Mouse (Mus musculus): Measurements from ENCODE around the gene Mrpl43. TPM values are rescaled to one million over a fixed set of nuclear protein-coding genes. Genes with fewer than 3 reads are reported as not detected.
A peak's percentile ranks its signal among the peaks of the same experiment; 100 is the strongest.

Mrpl43 gene
- polyA plus RNA-seq, 1 experiment from 2014 or later: 64.9 TPM

DNA sequence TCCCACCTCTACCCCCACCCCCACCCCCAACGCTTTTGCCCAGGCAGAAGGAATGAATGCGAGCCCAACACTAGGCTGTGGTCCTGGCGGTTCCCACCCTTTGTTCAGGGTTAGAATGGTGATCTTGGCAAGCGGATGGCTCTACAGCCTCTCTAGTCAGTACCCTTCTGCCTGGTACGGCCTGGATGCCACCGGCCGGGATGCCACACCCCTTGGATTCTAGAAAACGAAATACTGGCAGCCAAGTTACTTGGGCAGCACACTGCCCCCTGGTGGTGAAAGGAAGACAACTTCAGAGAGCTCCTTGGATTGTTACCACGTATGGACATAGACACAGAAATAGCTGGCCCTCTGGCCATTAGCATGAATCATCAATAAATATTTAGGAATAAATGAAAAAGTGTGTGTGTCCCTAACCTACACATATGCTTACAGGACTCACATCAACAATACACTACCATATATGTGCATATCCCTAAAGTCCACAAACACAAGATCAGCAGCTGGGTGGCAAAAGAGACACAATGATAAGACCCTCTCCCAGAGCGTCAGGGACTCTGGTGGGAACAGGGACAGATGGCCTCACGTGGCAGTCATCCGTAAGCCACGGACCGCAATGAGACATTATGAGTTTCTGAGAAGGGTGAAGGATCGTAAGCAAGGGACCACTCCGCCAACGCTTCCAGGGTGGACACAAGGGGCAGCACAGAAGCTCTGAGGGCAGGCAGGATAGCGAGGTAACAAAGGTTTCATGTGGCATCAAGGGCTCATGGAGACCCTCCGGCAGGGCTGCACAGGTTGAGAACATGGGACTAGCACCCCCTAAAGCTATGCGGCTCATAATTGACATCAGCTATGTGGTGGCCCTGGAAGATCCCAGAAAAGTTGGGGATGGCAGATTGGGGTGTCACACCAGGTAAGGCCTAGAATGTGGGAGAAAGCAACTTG is 24.8 kb upstream of the Mrpl43 start:
- Histone ChIP-seq H3K27me3 (ENCODE audit: control insufficient read depth, insufficient read depth, low read length) (no peaks in the 10 kb centered on the region), H3K9me3 (replicated peaks; ENCODE audit: control insufficient read depth, low read length) (no peaks in the 10 kb centered on the region), H3K27ac (ENCODE audit: low read length) (peak overlapping the region; percentile 49; the same call in 1 of the 2 replicates), H3K9ac (ENCODE audit: low read length) (peak overlapping the region; percentile 44; the same call in 1 of the 2 replicates), H3K4me3 (replicated peaks; ENCODE audit: low read length) (no peak overlapping the region), H3K4me1 (ENCODE audit: control insufficient read depth, insufficient read depth, low read length) (peaks cover 28% of the 10 kb centered on the region), H3K36me3 (ENCODE audit: control insufficient read depth, insufficient read depth, low read length) (peaks cover 12% of the 10 kb centered on the region), H3K4me2 (ENCODE audit: low read depth, low read length) (peak overlapping the region; percentile 59)
- no peak for ATAC-seq (ENCODE audit: insufficient read depth, low FRiP score)
- WGBS: 42% methylated on average over 20 of the region's 20 CpGs

DNA sequence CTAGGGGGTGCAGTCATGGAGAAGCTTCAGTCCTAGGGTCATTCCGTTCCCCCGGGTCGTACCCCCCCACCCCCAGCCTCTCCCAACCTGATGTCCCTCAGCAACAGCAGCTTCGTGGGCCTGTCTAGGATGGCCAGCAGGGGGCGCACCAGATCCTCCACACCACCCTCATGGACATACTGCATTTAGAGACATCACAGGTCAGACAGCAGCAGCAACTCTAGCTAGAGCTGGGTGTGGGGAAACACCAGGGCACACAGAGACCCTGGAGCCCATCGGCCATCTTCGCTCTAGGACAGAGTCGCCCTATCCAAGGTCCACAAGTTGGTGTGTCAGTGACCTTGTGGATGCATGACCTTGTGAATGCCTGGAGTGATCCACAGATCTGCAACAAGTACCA is 23.9 kb upstream of the Mrpl43 start:
- 39% methylated on average over 8 of the region's 8 CpGs for WGBS
- Histone ChIP-seq H3K9me3 (replicated peaks; ENCODE audit: control insufficient read depth, low read length) (no peaks in the 10 kb centered on the region), H3K27me3 (ENCODE audit: control insufficient read depth, insufficient read depth, low read length) (no peaks in the 10 kb centered on the region), H3K4me1 (ENCODE audit: control insufficient read depth, insufficient read depth, low read length) (peaks cover 28% of the 10 kb centered on the region), H3K27ac (ENCODE audit: low read length) (no peak overlapping the region), H3K4me3 (replicated peaks; ENCODE audit: low read length) (no peak overlapping the region), H3K9ac (ENCODE audit: low read length) (no peak overlapping the region), H3K4me2 (ENCODE audit: low read depth, low read length) (no peak overlapping the region), H3K36me3 (ENCODE audit: control insufficient read depth, insufficient read depth, low read length) (peaks cover 19% of the 10 kb centered on the region)
- ATAC-seq (ENCODE audit: insufficient read depth, low FRiP score): no peak

GRCm38 (mm10) chr19:45029571-45029970 is 23.3 kb upstream of the Mrpl43 start:
- Histone ChIP-seq H3K27me3 (ENCODE audit: control insufficient read depth, insufficient read depth, low read length) (no peaks in the 10 kb centered on the region), H3K4me1 (ENCODE audit: control insufficient read depth, insufficient read depth, low read length) (peaks cover 28% of the 10 kb centered on the region), H3K27ac (ENCODE audit: low read length) (no peak overlapping the region), H3K4me3 (replicated peaks; ENCODE audit: low read length) (no peak overlapping the region), H3K36me3 (ENCODE audit: control insufficient read depth, insufficient read depth, low read length) (peaks cover 19% of the 10 kb centered on the region), H3K4me2 (ENCODE audit: low read depth, low read length) (no peak overlapping the region), H3K9me3 (replicated peaks; ENCODE audit: control insufficient read depth, low read length) (no peaks in the 10 kb centered on the region), H3K9ac (ENCODE audit: low read length) (no peak overlapping the region)
- ATAC-seq (ENCODE audit: insufficient read depth, low FRiP score): no peak
- 45% methylated on average over 9 of the region's 9 CpGs for WGBS

GRCm38 (mm10) chr19:45028746-45029145 is 22.5 kb upstream of the Mrpl43 start:
- no peak overlapping the region for H3K4me2 ChIP-seq (ENCODE audit: low read depth, low read length)
- H3K9ac ChIP-seq (ENCODE audit: low read length): no peak overlapping the region
- peaks cover 28% of the 10 kb centered on the region for H3K4me1 ChIP-seq (ENCODE audit: control insufficient read depth, insufficient read depth, low read length)
- no peak overlapping the region for H3K4me3 ChIP-seq (replicated peaks; ENCODE audit: low read length)
- no peak overlapping the region for H3K27ac ChIP-seq (ENCODE audit: low read length)
- H3K36me3 ChIP-seq (ENCODE audit: control insufficient read depth, insufficient read depth, low read length): peaks cover 25% of the 10 kb centered on the region
- no peaks in the 10 kb centered on the region for H3K27me3 ChIP-seq (ENCODE audit: control insufficient read depth, insufficient read depth, low read length)
- ATAC-seq (ENCODE audit: insufficient read depth, low FRiP score): no peak
- H3K9me3 ChIP-seq (replicated peaks; ENCODE audit: control insufficient read depth, low read length): no peaks in the 10 kb centered on the region
- 58% methylated on average over 19 of the region's 19 CpGs for WGBS

DNA sequence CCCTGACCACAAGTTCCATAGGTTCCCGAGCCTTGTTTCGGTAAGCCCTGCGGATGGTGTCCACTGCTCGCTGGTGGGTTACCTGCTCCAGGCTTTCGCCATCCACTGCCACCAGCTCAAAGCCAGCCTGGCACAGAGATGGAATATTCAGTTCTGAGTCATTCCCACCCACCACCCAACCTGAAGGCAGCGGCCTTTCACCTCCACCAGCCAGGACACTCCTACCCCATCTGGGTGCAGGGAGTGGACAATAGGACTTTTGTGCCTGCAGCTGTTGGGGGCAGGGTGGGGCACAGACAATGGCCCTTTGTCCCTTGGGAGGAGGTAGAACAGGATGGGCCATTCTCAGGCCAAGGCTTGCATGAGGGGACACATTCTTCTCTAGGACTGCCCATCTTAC is 21.6 kb upstream of the Mrpl43 start:
- Histone ChIP-seq H3K4me3 (replicated peaks; ENCODE audit: low read length) (no peak overlapping the region), H3K36me3 (ENCODE audit: control insufficient read depth, insufficient read depth, low read length) (peaks cover 29% of the 10 kb centered on the region), H3K4me2 (ENCODE audit: low read depth, low read length) (no peak overlapping the region), H3K27me3 (ENCODE audit: control insufficient read depth, insufficient read depth, low read length) (no peaks in the 10 kb centered on the region), H3K27ac (ENCODE audit: low read length) (no peak overlapping the region), H3K4me1 (ENCODE audit: control insufficient read depth, insufficient read depth, low read length) (peaks cover 28% of the 10 kb centered on the region), H3K9me3 (replicated peaks; ENCODE audit: control insufficient read depth, low read length) (no peaks in the 10 kb centered on the region), H3K9ac (ENCODE audit: low read length) (no peak overlapping the region)
- peak; percentile 22; the same call in 1 of the 2 replicates for ATAC-seq (ENCODE audit: insufficient read depth, low FRiP score)
- 85% methylated on average over 6 of the region's 6 CpGs for WGBS

DNA sequence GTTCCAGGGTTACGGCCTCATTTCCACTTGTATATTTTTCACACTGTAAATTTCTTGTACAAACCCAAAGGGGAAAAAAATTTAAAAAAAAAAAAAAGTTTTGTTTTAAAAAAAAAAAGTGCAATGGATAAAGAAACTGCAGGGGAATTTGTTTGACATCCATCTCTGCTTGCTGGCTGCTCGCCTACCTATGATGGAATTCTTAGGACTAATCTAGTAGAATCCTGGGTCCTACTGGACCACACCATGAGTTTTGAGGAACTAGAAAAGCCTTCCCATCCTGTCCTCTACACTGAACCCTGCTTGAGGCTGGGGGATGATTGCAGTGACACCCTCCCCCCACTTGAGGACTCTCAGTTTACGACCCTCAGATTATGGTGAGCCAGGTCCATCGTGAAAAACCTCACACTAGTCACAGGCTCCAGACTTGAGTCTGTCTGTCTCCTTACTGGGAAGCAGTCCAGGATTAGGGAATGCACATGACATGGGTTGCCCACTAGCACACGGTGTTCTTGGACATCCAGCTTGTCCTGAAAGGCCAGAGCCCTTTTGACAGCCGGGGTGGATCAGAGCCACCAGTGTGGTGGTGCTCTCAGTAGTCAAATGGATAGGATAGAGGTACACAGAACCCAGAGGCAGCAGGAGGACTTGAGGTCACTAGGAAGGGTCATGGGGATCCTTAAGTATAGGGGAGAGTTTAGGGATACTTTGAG is 20.9 kb upstream of the Mrpl43 start:
- Histone ChIP-seq H3K27me3 (ENCODE audit: control insufficient read depth, insufficient read depth, low read length) (no peaks in the 10 kb centered on the region), H3K4me1 (ENCODE audit: control insufficient read depth, insufficient read depth, low read length) (peaks cover 23% of the 10 kb centered on the region), H3K27ac (ENCODE audit: low read length) (no peak overlapping the region), H3K4me3 (replicated peaks; ENCODE audit: low read length) (no peak overlapping the region), H3K9ac (ENCODE audit: low read length) (no peak overlapping the region), H3K36me3 (ENCODE audit: control insufficient read depth, insufficient read depth, low read length) (peaks cover 29% of the 10 kb centered on the region), H3K4me2 (ENCODE audit: low read depth, low read length) (no peak overlapping the region), H3K9me3 (replicated peaks; ENCODE audit: control insufficient read depth, low read length) (no peaks in the 10 kb centered on the region)
- 65% methylated on average over 6 of the region's 6 CpGs for WGBS
- ATAC-seq (ENCODE audit: insufficient read depth, low FRiP score): no peak

- WGBS: 91% methylated on average over 37 of the region's 37 CpGs
- no peak overlapping the region for H3K4me2 ChIP-seq (ENCODE audit: low read depth, low read length)
Observed at GRCm38 (mm10) chr19:45025937-45026568, 19.8 kb upstream of the Mrpl43 start.

DNA sequence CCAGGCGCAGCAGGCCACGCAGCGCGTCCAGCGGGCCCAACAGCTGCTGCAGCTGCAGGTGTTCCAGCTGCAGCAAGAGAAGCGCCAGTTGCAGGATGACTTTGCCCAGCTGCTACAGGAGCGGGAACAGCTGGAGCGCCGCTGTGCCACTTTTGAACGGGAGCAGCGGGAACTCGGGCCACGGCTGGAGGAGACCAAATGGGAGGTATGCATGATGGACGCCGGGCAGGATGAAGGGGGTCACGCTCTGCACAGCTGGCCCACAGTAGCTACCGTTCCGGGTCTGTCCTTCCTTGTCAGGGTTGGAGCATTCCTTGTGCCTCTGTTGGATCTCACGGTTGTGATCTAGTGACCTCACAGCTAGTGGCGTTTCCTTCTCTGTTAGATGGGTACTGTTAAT is 18.5 kb upstream of the Mrpl43 start:
- Histone ChIP-seq H3K4me3 (replicated peaks; ENCODE audit: low read length) (no peak overlapping the region), H3K4me1 (ENCODE audit: control insufficient read depth, insufficient read depth, low read length) (peaks cover 27% of the 10 kb centered on the region), H3K9ac (ENCODE audit: low read length) (no peak overlapping the region), H3K27ac (ENCODE audit: low read length) (no peak overlapping the region), H3K9me3 (replicated peaks; ENCODE audit: control insufficient read depth, low read length) (no peaks in the 10 kb centered on the region), H3K4me2 (ENCODE audit: low read depth, low read length) (no peak overlapping the region), H3K27me3 (ENCODE audit: control insufficient read depth, insufficient read depth, low read length) (no peaks in the 10 kb centered on the region), H3K36me3 (ENCODE audit: control insufficient read depth, insufficient read depth, low read length) (peaks cover 32% of the 10 kb centered on the region)
- no peak for ATAC-seq (ENCODE audit: insufficient read depth, low FRiP score)
- WGBS: 84% methylated on average over 20 of the region's 20 CpGs

More at GRCm38 (mm10) chr19:45025937-45026568, 19.8 kb upstream of the Mrpl43 start:
- Histone ChIP-seq H3K4me1 (ENCODE audit: control insufficient read depth, insufficient read depth, low read length) (peaks cover 23% of the 10 kb centered on the region), H3K4me3 (replicated peaks; ENCODE audit: low read length) (no peak overlapping the region), H3K27ac (ENCODE audit: low read length) (no peak overlapping the region), H3K9ac (ENCODE audit: low read length) (no peak overlapping the region), H3K36me3 (ENCODE audit: control insufficient read depth, insufficient read depth, low read length) (peaks cover 32% of the 10 kb centered on the region), H3K9me3 (replicated peaks; ENCODE audit: control insufficient read depth, low read length) (no peaks in the 10 kb centered on the region), H3K27me3 (ENCODE audit: control insufficient read depth, insufficient read depth, low read length) (no peaks in the 10 kb centered on the region)
- ATAC-seq (ENCODE audit: insufficient read depth, low FRiP score): no peak

- Histone ChIP-seq H3K9ac (ENCODE audit: low read length) (no peak overlapping the region), H3K27ac (ENCODE audit: low read length) (no peak overlapping the region), H3K4me2 (ENCODE audit: low read depth, low read length) (no peak overlapping the region), H3K4me1 (ENCODE audit: control insufficient read depth, insufficient read depth, low read length) (peaks cover 35% of the 10 kb centered on the region), H3K27me3 (ENCODE audit: control insufficient read depth, insufficient read depth, low read length) (no peaks in the 10 kb centered on the region), H3K4me3 (replicated peaks; ENCODE audit: low read length) (no peak overlapping the region), H3K9me3 (replicated peaks; ENCODE audit: control insufficient read depth, low read length) (no peaks in the 10 kb centered on the region), H3K36me3 (ENCODE audit: control insufficient read depth, insufficient read depth, low read length) (peaks cover 32% of the 10 kb centered on the region)
- 79% methylated on average over 11 of the region's 11 CpGs for WGBS
- ATAC-seq (ENCODE audit: insufficient read depth, low FRiP score): no peak
Observed at GRCm38 (mm10) chr19:45023993-45024392, 17.8 kb upstream of the Mrpl43 start.

Data from stomach, embryonic 16.5 days (tissue).